Mouse (Mus musculus): ENCODE data around the gene Kcnmb2.

DNA sequence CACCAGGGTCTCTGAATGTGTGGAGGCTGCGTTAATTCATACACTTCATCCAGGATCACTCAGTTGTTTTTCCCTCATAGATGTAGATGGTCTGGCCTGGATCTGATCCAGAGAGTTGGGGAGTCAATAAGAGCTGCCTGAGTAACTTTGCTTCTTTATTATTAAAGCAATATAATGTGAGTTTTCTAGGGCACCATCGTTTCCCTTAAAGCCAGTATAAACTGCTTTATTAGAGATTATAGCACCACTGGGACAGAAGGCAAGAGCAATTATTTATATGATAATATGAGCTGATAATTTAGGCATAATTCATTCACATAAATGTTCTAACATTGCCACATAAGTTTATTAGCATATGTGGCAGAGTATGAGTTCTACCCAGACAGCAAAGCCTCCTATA is 52.7 kb downstream of the Kcnmb2 start:
- TF ChIP-seq POLR2A (IDR thresholded peaks at IDR 0.05; ENCODE audit: low read depth, low read length) (no peak), CTCF (conservative IDR thresholded peaks at IDR 0.05 in 1 of 2, IDR thresholded peaks at IDR 0.05 in 1 of 2; ENCODE audit: low read depth in 2 of 2, low read length in 2 of 2) (no peak), SMC3 (IDR thresholded peaks at IDR 0.05; ENCODE audit: low read depth, low read length) (no peak), E2F4 (IDR thresholded peaks at IDR 0.05; ENCODE audit: insufficient replicate concordance, low read depth, low read length) (no peak), MEF2A (IDR thresholded peaks at IDR 0.05; ENCODE audit: borderline replicate concordance, low read depth, low read length) (no peak), BHLHE40 (IDR thresholded peaks at IDR 0.05; ENCODE audit: low read depth, low read length) (no peak), MAZ (IDR thresholded peaks at IDR 0.05; ENCODE audit: low read depth, low read length) (no peak), KAT2A (IDR thresholded peaks at IDR 0.05; ENCODE audit: insufficient replicate concordance, low read length) (no peak), USF1 (IDR thresholded peaks at IDR 0.05; ENCODE audit: low read depth, low read length) (no peak), CHD2 (IDR thresholded peaks at IDR 0.05; ENCODE audit: low read length) (no peak), MAX (IDR thresholded peaks at IDR 0.05; ENCODE audit: low read length) (no peak)
